Mouse (Mus musculus): ENCODE data around the gene Tmcc3. TPM values are rescaled to one million over a fixed set of nuclear protein-coding genes. Genes with fewer than 3 reads are reported as not detected.

Tmcc3 gene
- polyA plus RNA-seq, 1 experiment from 2014 or later, result 11.3 TPM

- no peak for ATAC-seq (ENCODE audit: low FRiP score, low TSS enrichment)
- H3K27ac ChIP-seq (replicated peaks; ENCODE audit: low read depth, low read length), result no peak overlapping the region
Measured at GRCm38 (mm10) chr10:94521776-94522175, 210.0 kb downstream of the Tmcc3 start.

GRCm38 (mm10) chr10:94523297-94523696 lies 211.5 kb downstream of the Tmcc3 start:
- 87% methylated on average over 8 of the region's 8 CpGs for WGBS
- Histone ChIP-seq H3K9me3 (ENCODE audit: control insufficient read depth, low read length) (no peaks in the 10 kb centered on the region), H3K4me2 (ENCODE audit: low read length) (peak overlapping the region; percentile 34; the same call in 1 of the 2 replicates), H3K27me3 (ENCODE audit: control insufficient read depth, insufficient read depth, low read length) (no peaks in the 10 kb centered on the region), H3K9ac (replicated peaks; ENCODE audit: low read length) (no peak overlapping the region), H3K36me3 (ENCODE audit: control insufficient read depth, insufficient read depth, low read length) (no peaks in the 10 kb centered on the region), H3K4me3 (replicated peaks; ENCODE audit: low read depth, low read length) (no peak overlapping the region), H3K27ac (replicated peaks; ENCODE audit: low read depth, low read length) (0 out of 2 replicates have a peak overlapping the region, but pooled peaks have one; percentile 20), H3K4me1 (ENCODE audit: control insufficient read depth, insufficient read depth, low read length) (peaks cover 18% of the 10 kb centered on the region)
- DNase-seq, result no peak
- peak; percentile 41; the same call in 1 of the 2 replicates for ATAC-seq (ENCODE audit: low FRiP score, low TSS enrichment)

More at GRCm38 (mm10) chr10:94521776-94522175, 210.0 kb downstream of the Tmcc3 start:
- peaks cover 8% of the 10 kb centered on the region for H3K27me3 ChIP-seq (ENCODE audit: control insufficient read depth, insufficient read depth, low read length)
- no peak overlapping the region for H3K4me2 ChIP-seq (ENCODE audit: low read length)
- H3K9me3 ChIP-seq (ENCODE audit: control insufficient read depth, low read length), result no peaks in the 10 kb centered on the region
- no peak for DNase-seq
- 29% methylated on average over 10 of the region's 10 CpGs for WGBS
- no peak overlapping the region for H3K4me3 ChIP-seq (replicated peaks; ENCODE audit: low read depth, low read length)
- no peaks in the 10 kb centered on the region for H3K36me3 ChIP-seq (ENCODE audit: control insufficient read depth, insufficient read depth, low read length)
- H3K9ac ChIP-seq (replicated peaks; ENCODE audit: low read length), result no peak overlapping the region
- peaks cover 18% of the 10 kb centered on the region for H3K4me1 ChIP-seq (ENCODE audit: control insufficient read depth, insufficient read depth, low read length)

- Histone ChIP-seq H3K4me3 (replicated peaks; ENCODE audit: low read depth, low read length) (no peak overlapping the region), H3K27ac (replicated peaks; ENCODE audit: low read depth, low read length) (0 out of 2 replicates have a peak overlapping the region, but pooled peaks have one; percentile 20), H3K9me3 (ENCODE audit: control insufficient read depth, low read length) (no peaks in the 10 kb centered on the region), H3K4me2 (ENCODE audit: low read length) (peak overlapping the region; percentile 34), H3K36me3 (ENCODE audit: control insufficient read depth, insufficient read depth, low read length) (no peaks in the 10 kb centered on the region), H3K27me3 (ENCODE audit: control insufficient read depth, insufficient read depth, low read length) (no peaks in the 10 kb centered on the region), H3K9ac (replicated peaks; ENCODE audit: low read length) (no peak overlapping the region), H3K4me1 (ENCODE audit: control insufficient read depth, insufficient read depth, low read length) (peaks cover 18% of the 10 kb centered on the region)
- DNase-seq (peak; percentile 87), ATAC-seq (ENCODE audit: low FRiP score, low TSS enrichment) (peak; percentile 54)
- 7% methylated on average over 18 of the region's 18 CpGs for WGBS
Measured at GRCm38 (mm10) chr10:94523711-94524156, 212.0 kb downstream of the Tmcc3 start.

GRCm38 (mm10) chr10:94524966-94525365 lies 213.2 kb downstream of the Tmcc3 start:
- Histone ChIP-seq H3K4me1 (ENCODE audit: control insufficient read depth, insufficient read depth, low read length) (peaks cover 18% of the 10 kb centered on the region), H3K27me3 (ENCODE audit: control insufficient read depth, insufficient read depth, low read length) (no peaks in the 10 kb centered on the region), H3K27ac (replicated peaks; ENCODE audit: low read depth, low read length) (no peak overlapping the region), H3K9me3 (ENCODE audit: control insufficient read depth, low read length) (no peaks in the 10 kb centered on the region), H3K9ac (replicated peaks; ENCODE audit: low read length) (no peak overlapping the region), H3K4me2 (ENCODE audit: low read length) (no peak overlapping the region), H3K4me3 (replicated peaks; ENCODE audit: low read depth, low read length) (no peak overlapping the region), H3K36me3 (ENCODE audit: control insufficient read depth, insufficient read depth, low read length) (no peaks in the 10 kb centered on the region)
- no peak for DNase-seq
- no peak for ATAC-seq (ENCODE audit: low FRiP score, low TSS enrichment)
- 72% methylated on average over 6 of the region's 6 CpGs for WGBS

- H3K4me3 ChIP-seq (replicated peaks; ENCODE audit: low read depth, low read length), result no peak overlapping the region
- H3K27me3 ChIP-seq (ENCODE audit: control insufficient read depth, insufficient read depth, low read length), result no peaks in the 10 kb centered on the region
- no peak overlapping the region for H3K9ac ChIP-seq (replicated peaks; ENCODE audit: low read length)
- no peak overlapping the region for H3K27ac ChIP-seq (replicated peaks; ENCODE audit: low read depth, low read length)
- H3K9me3 ChIP-seq (ENCODE audit: control insufficient read depth, low read length), result no peaks in the 10 kb centered on the region
- H3K4me2 ChIP-seq (ENCODE audit: low read length), result no peak overlapping the region
- WGBS, result 95% methylated on average over 7 of the region's 7 CpGs
- DNase-seq (no peak), ATAC-seq (ENCODE audit: low FRiP score, low TSS enrichment) (no peak)
- no peaks in the 10 kb centered on the region for H3K36me3 ChIP-seq (ENCODE audit: control insufficient read depth, insufficient read depth, low read length)
- peaks cover 18% of the 10 kb centered on the region for H3K4me1 ChIP-seq (ENCODE audit: control insufficient read depth, insufficient read depth, low read length)
Measured at GRCm38 (mm10) chr10:94525784-94526183, 214.0 kb downstream of the Tmcc3 start.

- Histone ChIP-seq H3K9ac (replicated peaks; ENCODE audit: low read length) (no peak overlapping the region), H3K9me3 (ENCODE audit: control insufficient read depth, low read length) (no peaks in the 10 kb centered on the region), H3K4me1 (ENCODE audit: control insufficient read depth, insufficient read depth, low read length) (peaks cover 14% of the 10 kb centered on the region), H3K36me3 (ENCODE audit: control insufficient read depth, insufficient read depth, low read length) (no peaks in the 10 kb centered on the region), H3K4me2 (ENCODE audit: low read length) (no peak overlapping the region), H3K27ac (replicated peaks; ENCODE audit: low read depth, low read length) (no peak overlapping the region), H3K4me3 (replicated peaks; ENCODE audit: low read depth, low read length) (no peak overlapping the region), H3K27me3 (ENCODE audit: control insufficient read depth, insufficient read depth, low read length) (no peaks in the 10 kb centered on the region)
- ATAC-seq (ENCODE audit: low FRiP score, low TSS enrichment) (no peak), DNase-seq (no peak)
- WGBS, result 76% methylated on average over 8 of the region's 8 CpGs
Measured at GRCm38 (mm10) chr10:94526834-94527233, 215.1 kb downstream of the Tmcc3 start.

- Histone ChIP-seq H3K27me3 (ENCODE audit: control insufficient read depth, insufficient read depth, low read length) (no peaks in the 10 kb centered on the region), H3K36me3 (ENCODE audit: control insufficient read depth, insufficient read depth, low read length) (no peaks in the 10 kb centered on the region), H3K9ac (replicated peaks; ENCODE audit: low read length) (no peak overlapping the region), H3K4me3 (replicated peaks; ENCODE audit: low read depth, low read length) (no peak overlapping the region), H3K4me1 (ENCODE audit: control insufficient read depth, insufficient read depth, low read length) (peaks cover 11% of the 10 kb centered on the region; the same call in 1 of the 2 replicates), H3K27ac (replicated peaks; ENCODE audit: low read depth, low read length) (no peak overlapping the region), H3K9me3 (ENCODE audit: control insufficient read depth, low read length) (no peaks in the 10 kb centered on the region), H3K4me2 (ENCODE audit: low read length) (no peak overlapping the region)
- DNase-seq (no peak), ATAC-seq (ENCODE audit: low FRiP score, low TSS enrichment) (no peak)
- WGBS, result 92% methylated on average over 6 of the region's 6 CpGs
Measured at GRCm38 (mm10) chr10:94527248-94527647, 215.5 kb downstream of the Tmcc3 start.

- H3K27me3 ChIP-seq (ENCODE audit: control insufficient read depth, insufficient read depth, low read length), result no peaks in the 10 kb centered on the region
- ATAC-seq (ENCODE audit: low FRiP score, low TSS enrichment) (no peak), DNase-seq (no peak)
- no peaks in the 10 kb centered on the region for H3K9me3 ChIP-seq (ENCODE audit: control insufficient read depth, low read length)
- no peak overlapping the region for H3K9ac ChIP-seq (replicated peaks; ENCODE audit: low read length)
- no peak overlapping the region for H3K4me2 ChIP-seq (ENCODE audit: low read length)
- 62% methylated on average over 2 of the region's 2 CpGs for WGBS
- H3K27ac ChIP-seq (replicated peaks; ENCODE audit: low read depth, low read length), result no peak overlapping the region
- no peak overlapping the region for H3K4me3 ChIP-seq (replicated peaks; ENCODE audit: low read depth, low read length)
- no peaks in the 10 kb centered on the region for H3K36me3 ChIP-seq (ENCODE audit: control insufficient read depth, insufficient read depth, low read length)
- H3K4me1 ChIP-seq (ENCODE audit: control insufficient read depth, insufficient read depth, low read length), result no peaks in the 10 kb centered on the region
Measured at GRCm38 (mm10) chr10:94530079-94530478, 218.3 kb downstream of the Tmcc3 start.

- no peaks in the 10 kb centered on the region for H3K4me1 ChIP-seq (ENCODE audit: control insufficient read depth, insufficient read depth, low read length)
- no peaks in the 10 kb centered on the region for H3K27me3 ChIP-seq (ENCODE audit: control insufficient read depth, insufficient read depth, low read length)
- no peak overlapping the region for H3K4me3 ChIP-seq (replicated peaks; ENCODE audit: low read depth, low read length)
- H3K27ac ChIP-seq (replicated peaks; ENCODE audit: low read depth, low read length), result no peak overlapping the region
- no peak for ATAC-seq (ENCODE audit: low FRiP score, low TSS enrichment)
- no peak for DNase-seq
- no peak overlapping the region for H3K4me2 ChIP-seq (ENCODE audit: low read length)
- H3K9ac ChIP-seq (replicated peaks; ENCODE audit: low read length), result no peak overlapping the region
- H3K36me3 ChIP-seq (ENCODE audit: control insufficient read depth, insufficient read depth, low read length), result no peaks in the 10 kb centered on the region
- no peaks in the 10 kb centered on the region for H3K9me3 ChIP-seq (ENCODE audit: control insufficient read depth, low read length)
Measured at GRCm38 (mm10) chr10:94531482-94531881, 219.7 kb downstream of the Tmcc3 start.

All from midbrain, embryonic 14.5 days (tissue).